Mouse (Mus musculus) intestine, embryonic 14.5 days (tissue): Measurements from ENCODE around the gene Ugt1a7c. TPM values are rescaled to one million over a fixed set of nuclear protein-coding genes. Genes with fewer than 3 reads are reported as not detected.

Experiments used
- ATAC-seq: fragments of 200-750 bp; cut with Nextera tagmentation; replicated peaks from 2 replicates; pipeline ENCODE4 v1.8.0; 2017; ENCODE audit warnings: low read depth, moderate number of reproducible peaks, moderate TSS enrichment, moderate library complexity; ENCODE audit not compliant: low FRiP score, low TSS enrichment
- DNase-seq: peaks from one replicate; pipeline ENCODE4 v3.0.0-alpha.2; 2018; ENCODE audit warnings: low spot score
- H3K27ac ChIP-seq: fragments of 300-500 bp; sonication (generic); 2 replicates; pipeline ENCODE4 v1.5.1; 2014; ENCODE audit warnings: low read depth, mild to moderate bottlenecking, control low read depth
- H3K27me3 ChIP-seq: fragments of 300-500 bp; sonication (generic); replicated peaks from 2 replicates; pipeline ENCODE4 v1.6.1; 2014; ENCODE audit warnings: low read length, control low read depth; ENCODE audit not compliant: control insufficient read depth, insufficient read depth
- H3K36me3 ChIP-seq: fragments of 300-500 bp; sonication (generic); 2 replicates; pipeline ENCODE4 v1.6.1; 2014; ENCODE audit warnings: low read length, control low read depth; ENCODE audit not compliant: control insufficient read depth, insufficient read depth
- H3K4me1 ChIP-seq: fragments of 300-500 bp; sonication (generic); replicated peaks from 2 replicates; pipeline ENCODE4 v1.6.1; 2014; ENCODE audit warnings: low read length, control low read depth, mixed read lengths; ENCODE audit not compliant: control insufficient read depth, insufficient read depth
- H3K4me2 ChIP-seq: fragments of 300-500 bp; sonication (generic); 2 replicates; pipeline ENCODE4 v1.6.1; 2014; ENCODE audit warnings: low read length
- H3K4me3 ChIP-seq: fragments of 300-500 bp; sonication (generic); 2 replicates; pipeline ENCODE4 v1.5.1; 2014; ENCODE audit warnings: low read depth, low read length, control low read depth, mixed read lengths
- H3K9ac ChIP-seq: fragments of 300-500 bp; sonication (generic); 2 replicates; pipeline ENCODE4 v1.6.1; 2014; ENCODE audit warnings: mild to moderate bottlenecking, low read length
- H3K9me3 ChIP-seq: fragments of 300-500 bp; sonication (generic); 2 replicates; pipeline ENCODE4 v1.6.1; 2016; ENCODE audit warnings: low read length, control low read depth; ENCODE audit not compliant: control insufficient read depth
- WGBS: fragments of 180-500 bp; shearing (Covaris S2); extraction: QIAGEN DNeasy Blood & Tissue Kit; methylation state at CpG from one replicate; pipeline ENCODE4 v1.1.7; 2014; 5-methylcytosine and 5-hydroxymethylcytosine counted together
- polyA plus RNA-seq: library from polyadenylated mRNA; unstranded; fragments of >200 nt; fragmentation: Nextera tagmentation; extraction: Ambion mirVana; gene quantifications from 2 replicates; pipeline ENCODE4 v1.2.1, GENCODE M21; 2014

The Ugt1a7c gene
- polyA plus RNA-seq, 1 experiment from 2014 or later = 17.4 TPM

- Histone ChIP-seq H3K9ac (no peak within 1 kb of the TSS), H3K36me3 (no peaks in the 10 kb centered on the region), H3K4me2 (no peak within 1 kb of the TSS), H3K4me1 (no peaks in the 10 kb centered on the region), H3K9me3 (peaks cover 65% of the 10 kb centered on the region), H3K27me3 (no peaks in the 10 kb centered on the region), H3K4me3 (no peak within 1 kb of the TSS), H3K27ac (no peak within 1 kb of the TSS)
- 51% methylated on average over 5 of the region's 5 CpGs for WGBS
- no peak for ATAC-seq
- peak; percentile 52 for DNase-seq
These were observed 132.0 kb downstream of the Ugt1a7c start, which contains the start of gene Mroh2a for GRCm38 (mm10) chr1:88226670-88227379. Mroh2a (plus strand) TSS chr1:88226986.

GRCm38 (mm10) chr1:88227482-88227881 lies 132.6 kb downstream of the Ugt1a7c start:
- no peak for DNase-seq
- H3K9ac ChIP-seq = no peak overlapping the region

GRCm38 (mm10) chr1:88228121-88228520 lies 133.3 kb downstream of the Ugt1a7c start:
- Histone ChIP-seq H3K27me3 (no peaks in the 10 kb centered on the region), H3K9ac (no peak overlapping the region), H3K4me3 (no peak overlapping the region), H3K4me1 (no peaks in the 10 kb centered on the region), H3K27ac (no peak overlapping the region), H3K36me3 (no peaks in the 10 kb centered on the region), H3K9me3 (peaks cover 71% of the 10 kb centered on the region), H3K4me2 (no peak overlapping the region)
- 72% methylated on average over 7 of the region's 7 CpGs for WGBS
- ATAC-seq (no peak), DNase-seq (no peak)

More at GRCm38 (mm10) chr1:88227482-88227881, 132.6 kb downstream of the Ugt1a7c start:
- ATAC-seq = no peak
- Histone ChIP-seq H3K4me3 (no peak overlapping the region), H3K36me3 (no peaks in the 10 kb centered on the region), H3K4me2 (no peak overlapping the region), H3K27me3 (no peaks in the 10 kb centered on the region), H3K9me3 (peaks cover 68% of the 10 kb centered on the region), H3K4me1 (no peaks in the 10 kb centered on the region), H3K27ac (no peak overlapping the region)
- WGBS = 56% methylated on average over 2 of the region's 2 CpGs

GRCm38 (mm10) chr1:88229566-88229965 lies 134.7 kb downstream of the Ugt1a7c start:
- no peak overlapping the region for H3K4me2 ChIP-seq
- no peak overlapping the region for H3K4me3 ChIP-seq
- H3K9ac ChIP-seq = no peak overlapping the region
- ATAC-seq (no peak), DNase-seq (no peak)
- H3K36me3 ChIP-seq = no peaks in the 10 kb centered on the region
- H3K27ac ChIP-seq = no peak overlapping the region
- H3K27me3 ChIP-seq = no peaks in the 10 kb centered on the region
- WGBS = 83% methylated on average over 3 of the region's 3 CpGs
- H3K4me1 ChIP-seq = no peaks in the 10 kb centered on the region
- H3K9me3 ChIP-seq = peaks cover 84% of the 10 kb centered on the region

GRCm38 (mm10) chr1:88229986-88230385 lies 135.1 kb downstream of the Ugt1a7c start:
- H3K4me2 ChIP-seq = no peak overlapping the region
- H3K9me3 ChIP-seq = peaks cover 89% of the 10 kb centered on the region
- ATAC-seq (no peak), DNase-seq (no peak)
- no peaks in the 10 kb centered on the region for H3K27me3 ChIP-seq
- no peaks in the 10 kb centered on the region for H3K36me3 ChIP-seq
- H3K9ac ChIP-seq = no peak overlapping the region
- WGBS = 83% methylated on average over 5 of the region's 5 CpGs
- H3K4me1 ChIP-seq = no peaks in the 10 kb centered on the region
- H3K27ac ChIP-seq = no peak overlapping the region
- H3K4me3 ChIP-seq = no peak overlapping the region

- no peak for DNase-seq
- Histone ChIP-seq H3K9ac (no peak overlapping the region), H3K9me3 (peaks cover 91% of the 10 kb centered on the region), H3K27ac (no peak overlapping the region), H3K27me3 (no peaks in the 10 kb centered on the region), H3K4me3 (no peak overlapping the region), H3K4me2 (no peak overlapping the region), H3K4me1 (no peaks in the 10 kb centered on the region), H3K36me3 (no peaks in the 10 kb centered on the region)
- WGBS = 72% methylated on average over 7 of the region's 7 CpGs
- ATAC-seq = no peak
These were observed 135.6 kb downstream of the Ugt1a7c start for GRCm38 (mm10) chr1:88230421-88230820.

- no peaks in the 10 kb centered on the region for H3K27me3 ChIP-seq
- WGBS = 75% methylated on average over 6 of the region's 6 CpGs
- H3K4me2 ChIP-seq = no peak overlapping the region
- peaks cover 92% of the 10 kb centered on the region for H3K9me3 ChIP-seq
- no peak overlapping the region for H3K4me3 ChIP-seq
- no peaks in the 10 kb centered on the region for H3K36me3 ChIP-seq
- H3K9ac ChIP-seq = no peak overlapping the region
- H3K27ac ChIP-seq = no peak overlapping the region
- H3K4me1 ChIP-seq = no peaks in the 10 kb centered on the region
- ATAC-seq = no peak
- DNase-seq = no peak
These were observed 136.3 kb downstream of the Ugt1a7c start for GRCm38 (mm10) chr1:88230981-88231802.

GRCm38 (mm10) chr1:88231803-88232499 lies 137.1 kb downstream of the Ugt1a7c start:
- H3K4me3 ChIP-seq = no peak overlapping the region
- H3K36me3 ChIP-seq = no peaks in the 10 kb centered on the region
- H3K4me2 ChIP-seq = no peak overlapping the region
- no peaks in the 10 kb centered on the region for H3K4me1 ChIP-seq
- DNase-seq = no peak
- no peak for ATAC-seq
- no peaks in the 10 kb centered on the region for H3K27me3 ChIP-seq
- 71% methylated on average over 7 of the region's 7 CpGs for WGBS
- no peak overlapping the region for H3K27ac ChIP-seq
- H3K9ac ChIP-seq = no peak overlapping the region
- H3K9me3 ChIP-seq = peaks cover 89% of the 10 kb centered on the region
